Mouse (Mus musculus) intestine, embryonic 16.5 days (tissue): ENCODE measurements around the gene Gorasp2. TPM values are rescaled to one million over a fixed set of nuclear protein-coding genes. Genes with fewer than 3 reads are reported as not detected.

Experiments used
- ATAC-seq: fragments of 200-750 bp; cut with Nextera tagmentation; 2 replicates; pipeline ENCODE4 v1.8.0; 2017; ENCODE audit warnings: moderate TSS enrichment, moderate library complexity
- H3K27ac ChIP-seq: fragments of 300-500 bp; sonication (generic); 2 replicates; pipeline ENCODE4 v1.5.1; 2014; ENCODE audit warnings: mild to moderate bottlenecking, low read length
- H3K27me3 ChIP-seq: fragments of 300-500 bp; sonication (generic); replicated peaks from 2 replicates; pipeline ENCODE4 v1.6.1; 2014; ENCODE audit warnings: low read length, control low read depth, mixed read lengths; ENCODE audit not compliant: control insufficient read depth, insufficient read depth
- H3K36me3 ChIP-seq: fragments of 300-500 bp; sonication (generic); 2 replicates; pipeline ENCODE4 v1.6.1; 2014; ENCODE audit warnings: low read length, control low read depth; ENCODE audit not compliant: control insufficient read depth, insufficient read depth
- H3K4me1 ChIP-seq: fragments of 300-500 bp; sonication (generic); 2 replicates; pipeline ENCODE4 v1.6.1; 2014; ENCODE audit warnings: low read length, control low read depth, mixed read lengths; ENCODE audit not compliant: control insufficient read depth, insufficient read depth
- H3K4me2 ChIP-seq: fragments of 300-500 bp; sonication (generic); 2 replicates; pipeline ENCODE4 v1.6.1; 2014; ENCODE audit warnings: low read depth, low read length, control low read depth
- H3K4me3 ChIP-seq: fragments of 300-500 bp; sonication (generic); 2 replicates; pipeline ENCODE4 v1.5.1; 2014; ENCODE audit warnings: mild to moderate bottlenecking, low read length
- H3K9ac ChIP-seq: fragments of 300-500 bp; sonication (generic); 2 replicates; pipeline ENCODE4 v1.6.1; 2014; ENCODE audit warnings: low read depth, low read length
- H3K9me3 ChIP-seq: fragments of 300-500 bp; sonication (generic); 2 replicates; pipeline ENCODE4 v1.6.1; 2016; ENCODE audit warnings: low read length, control low read depth; ENCODE audit not compliant: control insufficient read depth
- WGBS: fragments of 180-500 bp; shearing (Covaris S2); extraction: QIAGEN DNeasy Blood & Tissue Kit; methylation state at CpG from one replicate; pipeline ENCODE4 v1.1.7; 2014; 5-methylcytosine and 5-hydroxymethylcytosine counted together
- polyA plus RNA-seq: library from polyadenylated mRNA; unstranded; fragments of >200 nt; fragmentation: Nextera tagmentation; extraction: Ambion mirVana; gene quantifications from 2 replicates; pipeline ENCODE4 v1.2.1, GENCODE M21; 2015

Gorasp2 gene
- polyA plus RNA-seq, 1 experiment from 2014 or later, result 169 TPM

- Histone ChIP-seq H3K27me3 (no peaks in the 10 kb centered on the region), H3K4me2 (no peak overlapping the region), H3K27ac (no peak overlapping the region), H3K9ac (no peak overlapping the region), H3K36me3 (0 out of 2 replicates have a peak, but pooled peaks cover 3% of the 10 kb centered on the region), H3K4me1 (no peaks in the 10 kb centered on the region), H3K9me3 (no peaks in the 10 kb centered on the region), H3K4me3 (no peak overlapping the region)
- 84% methylated on average over 7 of the region's 7 CpGs for WGBS
- no peak for ATAC-seq
Measured at GRCm38 (mm10) chr2:70673445-70674126, 12.2 kb downstream of the Gorasp2 start.

GRCm38 (mm10) chr2:70682324-70682723 lies 20.9 kb downstream of the Gorasp2 start:
- no peaks in the 10 kb centered on the region for H3K27me3 ChIP-seq
- H3K9me3 ChIP-seq, result no peaks in the 10 kb centered on the region
- H3K27ac ChIP-seq, result no peak overlapping the region
- ATAC-seq, result peak; percentile 80
- no peak overlapping the region for H3K4me3 ChIP-seq
- H3K4me2 ChIP-seq, result no peak overlapping the region
- 0 out of 2 replicates have a peak, but pooled peaks cover 5% of the 10 kb centered on the region for H3K4me1 ChIP-seq
- 53% methylated on average over 2 of the region's 2 CpGs for WGBS
- H3K9ac ChIP-seq, result no peak overlapping the region
- peaks cover 21% of the 10 kb centered on the region; the same call in 1 of the 2 replicates for H3K36me3 ChIP-seq

GRCm38 (mm10) chr2:70688454-70689078 lies 27.2 kb downstream of the Gorasp2 start:
- ATAC-seq, result no peak
- Histone ChIP-seq H3K27ac (no peak overlapping the region), H3K4me2 (no peak overlapping the region), H3K4me1 (no peaks in the 10 kb centered on the region), H3K27me3 (no peaks in the 10 kb centered on the region), H3K9ac (no peak overlapping the region), H3K4me3 (no peak overlapping the region), H3K36me3 (peaks cover 40% of the 10 kb centered on the region), H3K9me3 (no peaks in the 10 kb centered on the region)
- WGBS, result 95% methylated on average over 21 of the region's 21 CpGs

GRCm38 (mm10) chr2:70690195-70690594 lies 28.8 kb downstream of the Gorasp2 start:
- Histone ChIP-seq H3K9ac (no peak overlapping the region), H3K27ac (no peak overlapping the region), H3K4me2 (no peak overlapping the region), H3K27me3 (no peaks in the 10 kb centered on the region), H3K4me3 (no peak overlapping the region), H3K4me1 (no peaks in the 10 kb centered on the region), H3K9me3 (no peaks in the 10 kb centered on the region), H3K36me3 (peaks cover 38% of the 10 kb centered on the region)
- 78% methylated on average over 11 of the region's 11 CpGs for WGBS
- ATAC-seq, result no peak

- H3K4me2 ChIP-seq, result no peak overlapping the region
- no peak overlapping the region for H3K4me3 ChIP-seq
- no peaks in the 10 kb centered on the region for H3K9me3 ChIP-seq
- H3K9ac ChIP-seq, result no peak overlapping the region
- no peaks in the 10 kb centered on the region for H3K4me1 ChIP-seq
- ATAC-seq, result no peak
- H3K27me3 ChIP-seq, result no peaks in the 10 kb centered on the region
- H3K27ac ChIP-seq, result no peak overlapping the region
- 67% methylated on average over 10 of the region's 10 CpGs for WGBS
- H3K36me3 ChIP-seq, result peaks cover 16% of the 10 kb centered on the region
Measured at GRCm38 (mm10) chr2:70695712-70696111, 34.3 kb downstream of the Gorasp2 start.

- no peak for ATAC-seq
- Histone ChIP-seq H3K9ac (no peak overlapping the region), H3K9me3 (no peaks in the 10 kb centered on the region), H3K4me2 (no peak overlapping the region), H3K36me3 (no peaks in the 10 kb centered on the region), H3K4me1 (peaks cover 4% of the 10 kb centered on the region; the same call in 1 of the 2 replicates), H3K4me3 (no peak overlapping the region), H3K27ac (no peak overlapping the region), H3K27me3 (no peaks in the 10 kb centered on the region)
- 89% methylated on average over 3 of the region's 3 CpGs for WGBS
Measured at GRCm38 (mm10) chr2:70700851-70701250, 39.5 kb downstream of the Gorasp2 start.

- H3K4me2 ChIP-seq, result no peak overlapping the region
- H3K9ac ChIP-seq, result no peak overlapping the region
- H3K36me3 ChIP-seq, result no peaks in the 10 kb centered on the region
- H3K4me3 ChIP-seq, result no peak overlapping the region
- no peaks in the 10 kb centered on the region for H3K9me3 ChIP-seq
- no peaks in the 10 kb centered on the region for H3K27me3 ChIP-seq
- peaks cover 4% of the 10 kb centered on the region; the same call in 1 of the 2 replicates for H3K4me1 ChIP-seq
- WGBS, result 71% methylated on average over 9 of the region's 9 CpGs
- no peak for ATAC-seq
- H3K27ac ChIP-seq, result no peak overlapping the region
Measured at GRCm38 (mm10) chr2:70701571-70701970, 40.2 kb downstream of the Gorasp2 start.

- ATAC-seq, result no peak
- no peak overlapping the region for H3K9ac ChIP-seq
- 44% methylated on average over 5 of the region's 5 CpGs for WGBS
- no peaks in the 10 kb centered on the region for H3K36me3 ChIP-seq
- H3K4me3 ChIP-seq, result no peak overlapping the region
- H3K4me1 ChIP-seq, result peaks cover 4% of the 10 kb centered on the region; the same call in 1 of the 2 replicates
- no peaks in the 10 kb centered on the region for H3K9me3 ChIP-seq
- no peaks in the 10 kb centered on the region for H3K27me3 ChIP-seq
- H3K4me2 ChIP-seq, result no peak overlapping the region
- H3K27ac ChIP-seq, result no peak overlapping the region
Measured at GRCm38 (mm10) chr2:70702403-70702802, 41.0 kb downstream of the Gorasp2 start.

GRCm38 (mm10) chr2:70708986-70709730 lies 47.8 kb downstream of the Gorasp2 start:
- Histone ChIP-seq H3K4me2 (no peak overlapping the region), H3K9me3 (no peaks in the 10 kb centered on the region), H3K27me3 (no peaks in the 10 kb centered on the region), H3K4me3 (no peak overlapping the region), H3K9ac (no peak overlapping the region), H3K27ac (no peak overlapping the region), H3K4me1 (peaks cover 4% of the 10 kb centered on the region; the same call in 1 of the 2 replicates), H3K36me3 (peaks cover 6% of the 10 kb centered on the region; the same call in 1 of the 2 replicates)
- ATAC-seq, result no peak
- WGBS, result 81% methylated on average over 13 of the region's 13 CpGs
